Mouse (Mus musculus) liver, adult 2 months (tissue): ENCODE results near the gene Psrc1. TPM values are rescaled to one million over a fixed set of nuclear protein-coding genes. Genes with fewer than 3 reads are reported as not detected.

Experiments used
- DNase-seq: peaks from one replicate; pipeline ENCODE4 v3.0.0-alpha.2; 2011; ENCODE audit warnings: low read depth, low spot score; ENCODE audit errors: extremely low read depth
- H3K27ac ChIP-seq: fragments of 200-500 bp; replicated peaks from 2 replicates; pipeline ENCODE4 v1.5.1; 2012; ENCODE audit warnings: low read depth, mild to moderate bottlenecking, control low read depth, inconsistent platforms, low read length; ENCODE audit not compliant: insufficient read depth
- H3K27me3 ChIP-seq: fragments of 200-500 bp; 2 replicates; pipeline ENCODE4 v1.6.1; 2012; ENCODE audit warnings: mild to moderate bottlenecking, moderate library complexity, low read length, inconsistent platforms; ENCODE audit not compliant: control insufficient read depth, insufficient read depth
- H3K36me3 ChIP-seq: fragments of 200-500 bp; 2 replicates; pipeline ENCODE4 v1.6.1; 2012; ENCODE audit warnings: low read length, inconsistent platforms; ENCODE audit not compliant: control insufficient read depth, insufficient read depth
- H3K4me1 ChIP-seq: fragments of 200-500 bp; 2 replicates; pipeline ENCODE4 v1.6.1; 2011; ENCODE audit warnings: low read length; ENCODE audit not compliant: control insufficient read depth, insufficient read depth
- H3K4me3 ChIP-seq: fragments of 200-500 bp; 2 replicates; pipeline ENCODE4 v1.5.1; 2011; ENCODE audit warnings: low read depth, mild to moderate bottlenecking, control low read depth, low read length, moderate library complexity; ENCODE audit not compliant: insufficient read depth
- H3K79me2 ChIP-seq: fragments of 200-500 bp; 2 replicates; pipeline ENCODE4 v1.6.1; 2012; ENCODE audit warnings: inconsistent platforms, mild to moderate bottlenecking, low read length, moderate library complexity; ENCODE audit not compliant: control insufficient read depth, insufficient read depth
- H3K9ac ChIP-seq: fragments of 200-500 bp; 2 replicates; pipeline ENCODE4 v1.6.1; 2012; ENCODE audit warnings: low read depth, mild to moderate bottlenecking, control low read depth, inconsistent platforms, low read length
- CTCF ChIP-seq: fragments of 200-500 bp; IDR thresholded peaks from 2 replicates; pipeline ENCODE4 v1.5.1; 2011; ENCODE audit warnings: low read depth, low read length, control low read depth
- POLR2A ChIP-seq: fragments of 200-500 bp; IDR thresholded peaks from 2 replicates; pipeline ENCODE4 v1.6.1; 2011; ENCODE audit warnings: low read length, control low read depth; ENCODE audit not compliant: insufficient read depth; ENCODE audit errors: extremely low read depth
- WGBS: fragments of 180-500 bp; shearing (Covaris S2); methylation state at CpG from one replicate; pipeline ENCODE4 v1.1.7; 2018; 5-methylcytosine and 5-hydroxymethylcytosine counted together
- polyA plus RNA-seq: library from polyadenylated mRNA; depleted of rRNA; stranded (reverse); fragments of >200 nt; gene quantifications from 2 replicates; pipeline ENCODE4 v1.2.3, GENCODE M21; 2012
- total RNA-seq: library from RNA; depleted of rRNA; stranded (reverse); fragments of >200 nt; gene quantifications from 2 replicates; pipeline ENCODE4 v1.2.3, GENCODE M21; 2014

The Psrc1 gene
- total and polyA plus RNA-seq, 2 experiments = 0.37 TPM; not detected in 1

GRCm38 (mm10) chr3:108348376-108348775 lies 35.3 kb upstream of the Psrc1 start:
- no peaks in the 10 kb centered on the region for H3K4me1 ChIP-seq
- H3K36me3 ChIP-seq = peaks cover 4% of the 10 kb centered on the region; the same call in 1 of the 2 replicates
- no peaks in the 10 kb centered on the region for H3K79me2 ChIP-seq
- WGBS = 87% methylated on average over 9 of the region's 9 CpGs
- H3K9ac ChIP-seq = no peak overlapping the region
- TF ChIP-seq CTCF (no peak), POLR2A (no peak)
- no peak overlapping the region for H3K27ac ChIP-seq
- DNase-seq = no peak
- no peak overlapping the region for H3K4me3 ChIP-seq
- H3K27me3 ChIP-seq = no peaks in the 10 kb centered on the region

GRCm38 (mm10) chr3:108355245-108355644 lies 28.4 kb upstream of the Psrc1 start:
- WGBS = 71% methylated on average over 3 of the region's 3 CpGs
- Histone ChIP-seq H3K79me2 (no peaks in the 10 kb centered on the region), H3K36me3 (no peaks in the 10 kb centered on the region; the same call in 1 of the 2 replicates), H3K9ac (no peak overlapping the region), H3K4me3 (no peak overlapping the region), H3K27me3 (no peaks in the 10 kb centered on the region), H3K4me1 (no peaks in the 10 kb centered on the region), H3K27ac (no peak overlapping the region)
- DNase-seq = no peak
- TF ChIP-seq POLR2A (no peak), CTCF (no peak)

GRCm38 (mm10) chr3:108357051-108357450 lies 26.6 kb upstream of the Psrc1 start:
- H3K9ac ChIP-seq = no peak overlapping the region
- no peaks in the 10 kb centered on the region; the same call in 1 of the 2 replicates for H3K36me3 ChIP-seq
- H3K4me1 ChIP-seq = no peaks in the 10 kb centered on the region
- H3K27me3 ChIP-seq = no peaks in the 10 kb centered on the region
- no peak overlapping the region for H3K4me3 ChIP-seq
- no peak for DNase-seq
- TF ChIP-seq POLR2A = no peak
- TF ChIP-seq CTCF = no peak
- 95% methylated on average over 10 of the region's 10 CpGs for WGBS
- no peaks in the 10 kb centered on the region for H3K79me2 ChIP-seq
- H3K27ac ChIP-seq = no peak overlapping the region

- WGBS = 56% methylated on average over 6 of the region's 6 CpGs
- TF ChIP-seq POLR2A (no peak), CTCF (no peak)
- H3K4me1 ChIP-seq = no peaks in the 10 kb centered on the region
- H3K27me3 ChIP-seq = no peaks in the 10 kb centered on the region
- H3K27ac ChIP-seq = no peak overlapping the region
- H3K9ac ChIP-seq = no peak overlapping the region
- no peak overlapping the region for H3K4me3 ChIP-seq
- no peaks in the 10 kb centered on the region for H3K79me2 ChIP-seq
- H3K36me3 ChIP-seq = no peaks in the 10 kb centered on the region; the same call in 1 of the 2 replicates
- DNase-seq = no peak
Observed at GRCm38 (mm10) chr3:108358445-108358844, 25.2 kb upstream of the Psrc1 start.

- Histone ChIP-seq H3K9ac (no peak overlapping the region), H3K27me3 (no peaks in the 10 kb centered on the region), H3K4me3 (no peak overlapping the region), H3K36me3 (no peaks in the 10 kb centered on the region), H3K79me2 (no peaks in the 10 kb centered on the region), H3K4me1 (no peaks in the 10 kb centered on the region), H3K27ac (no peak overlapping the region)
- no peak for TF ChIP-seq CTCF
- no peak for TF ChIP-seq POLR2A
- 52% methylated on average over 7 of the region's 7 CpGs for WGBS
- DNase-seq = no peak
Observed at GRCm38 (mm10) chr3:108360894-108361293, 22.7 kb upstream of the Psrc1 start.

- TF ChIP-seq POLR2A = no peak
- TF ChIP-seq CTCF = no peak
- 65% methylated on average over 3 of the region's 3 CpGs for WGBS
- no peak overlapping the region for H3K27ac ChIP-seq
Observed at GRCm38 (mm10) chr3:108363626-108364025, 20.0 kb upstream of the Psrc1 start.

More at GRCm38 (mm10) chr3:108363626-108364025, 20.0 kb upstream of the Psrc1 start:
- no peaks in the 10 kb centered on the region for H3K79me2 ChIP-seq
- no peaks in the 10 kb centered on the region for H3K27me3 ChIP-seq
- H3K4me3 ChIP-seq = no peak overlapping the region
- H3K36me3 ChIP-seq = no peaks in the 10 kb centered on the region
- DNase-seq = no peak
- no peak overlapping the region for H3K9ac ChIP-seq
- no peaks in the 10 kb centered on the region; the same call in 1 of the 2 replicates for H3K4me1 ChIP-seq
